Mouse (Mus musculus): ENCODE data around the gene Stap2.

Gene Stap2

GRCm38 (mm10) chr17:56024931-56025330 lies 19.5 kb upstream of the Stap2 start:
- DNase-seq (ENCODE audit: inconsistent ontology term): no peak

GRCm38 (mm10) chr17:56024476-56024875 lies 19.1 kb upstream of the Stap2 start:
- DNase-seq (ENCODE audit: inconsistent ontology term): no peak

DNA sequence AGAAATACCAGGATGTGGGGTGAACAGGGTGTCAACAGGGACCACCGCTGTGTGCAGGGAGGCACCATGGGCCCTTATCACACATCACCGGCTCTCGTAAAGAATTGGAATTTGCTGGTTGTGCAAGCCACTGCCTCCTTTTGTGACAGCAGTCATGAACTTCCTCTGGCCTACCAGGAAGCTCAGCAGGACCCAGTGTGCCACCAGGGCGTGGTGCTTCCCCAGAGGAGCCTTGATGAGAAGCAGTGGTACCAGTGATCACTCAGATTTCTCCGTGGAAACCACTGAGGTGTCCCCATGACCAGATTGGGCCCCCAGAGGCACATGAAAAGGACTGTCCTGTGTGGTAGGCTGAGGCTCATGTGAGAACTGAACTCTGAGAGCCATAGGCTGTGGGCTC lies 18.0 kb upstream of the Stap2 start:
- no peak for DNase-seq (ENCODE audit: inconsistent ontology term)

GRCm38 (mm10) chr17:56022989-56023290 lies 17.6 kb upstream of the Stap2 start:
- DNase-seq (ENCODE audit: inconsistent ontology term): no peak

DNA sequence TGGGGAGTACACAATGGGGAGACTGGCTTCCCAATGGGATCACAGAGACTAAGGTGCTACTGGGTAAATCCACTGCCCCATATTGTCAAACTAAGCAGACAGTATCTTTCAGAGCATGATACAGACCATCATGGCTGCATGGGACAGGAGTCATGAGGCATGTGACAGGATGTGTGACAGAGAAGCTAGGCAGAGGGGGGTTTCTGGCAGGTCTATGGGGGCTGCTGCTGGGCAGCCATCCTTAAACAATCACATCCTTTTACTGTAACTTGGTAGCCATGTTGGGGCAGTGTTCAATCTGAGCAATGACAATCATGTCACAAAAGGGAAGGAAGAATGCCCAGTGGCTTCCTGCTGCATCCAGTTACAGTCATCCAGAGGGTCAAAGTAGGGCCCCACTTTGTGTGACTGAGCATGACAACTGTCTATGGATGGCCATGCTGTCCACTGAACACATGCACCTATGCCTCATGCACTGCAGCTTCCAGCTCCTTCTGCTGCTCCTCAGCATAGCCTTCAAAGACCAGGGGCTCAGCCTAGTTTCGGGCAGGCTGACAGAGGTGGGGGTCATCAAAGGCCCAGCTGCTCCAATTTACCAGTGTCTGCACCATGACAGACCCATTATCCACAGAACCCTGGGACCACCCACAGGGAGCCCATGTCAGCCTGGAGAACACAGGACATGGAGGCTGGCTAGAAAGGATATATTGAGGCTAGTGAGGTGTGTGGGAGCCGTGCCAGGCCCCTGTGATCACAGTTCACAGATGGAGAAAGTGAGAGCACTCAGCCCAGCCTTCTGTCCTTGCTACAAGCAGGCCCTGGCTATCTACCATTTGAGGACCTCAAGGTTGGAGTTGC lies 17.0 kb upstream of the Stap2 start:
- no peak for DNase-seq (ENCODE audit: inconsistent ontology term)

DNA sequence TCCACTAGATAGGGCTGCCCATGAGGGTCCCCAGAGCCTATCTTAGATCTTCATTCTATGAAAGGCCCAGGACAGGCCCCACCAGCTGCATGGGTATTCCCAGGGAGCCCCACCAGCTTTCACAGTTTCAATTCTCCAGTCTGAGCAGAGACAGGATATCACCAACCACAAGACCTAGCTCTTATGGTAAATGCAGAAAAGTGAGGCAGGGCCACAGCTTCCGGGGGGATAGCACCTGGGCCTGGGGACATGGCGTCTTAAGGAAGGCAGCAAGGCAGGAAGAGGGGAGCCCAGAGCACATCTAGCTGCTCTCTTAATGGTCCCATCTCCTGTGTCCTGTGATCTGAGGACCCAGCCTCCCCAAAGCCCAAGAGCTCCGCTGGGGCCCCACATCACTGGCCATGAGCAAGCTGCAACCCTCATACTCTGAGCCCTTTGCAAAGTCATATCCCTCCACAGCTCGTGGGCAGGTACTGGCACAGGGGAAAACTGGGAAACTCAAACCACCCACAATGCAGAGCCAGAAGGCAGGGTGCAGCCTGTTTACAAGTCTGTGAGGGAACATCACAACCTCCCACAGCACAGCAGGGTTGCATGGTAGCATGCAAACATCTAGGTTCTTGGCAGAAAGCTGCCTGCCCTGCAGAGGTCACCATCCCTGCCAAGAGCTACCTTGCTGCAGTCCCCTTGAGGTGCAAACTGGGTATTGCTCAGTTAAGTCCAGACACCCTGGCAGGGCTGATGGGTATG lies 16.0 kb upstream of the Stap2 start:
- no peak for DNase-seq (ENCODE audit: inconsistent ontology term)

DNA sequence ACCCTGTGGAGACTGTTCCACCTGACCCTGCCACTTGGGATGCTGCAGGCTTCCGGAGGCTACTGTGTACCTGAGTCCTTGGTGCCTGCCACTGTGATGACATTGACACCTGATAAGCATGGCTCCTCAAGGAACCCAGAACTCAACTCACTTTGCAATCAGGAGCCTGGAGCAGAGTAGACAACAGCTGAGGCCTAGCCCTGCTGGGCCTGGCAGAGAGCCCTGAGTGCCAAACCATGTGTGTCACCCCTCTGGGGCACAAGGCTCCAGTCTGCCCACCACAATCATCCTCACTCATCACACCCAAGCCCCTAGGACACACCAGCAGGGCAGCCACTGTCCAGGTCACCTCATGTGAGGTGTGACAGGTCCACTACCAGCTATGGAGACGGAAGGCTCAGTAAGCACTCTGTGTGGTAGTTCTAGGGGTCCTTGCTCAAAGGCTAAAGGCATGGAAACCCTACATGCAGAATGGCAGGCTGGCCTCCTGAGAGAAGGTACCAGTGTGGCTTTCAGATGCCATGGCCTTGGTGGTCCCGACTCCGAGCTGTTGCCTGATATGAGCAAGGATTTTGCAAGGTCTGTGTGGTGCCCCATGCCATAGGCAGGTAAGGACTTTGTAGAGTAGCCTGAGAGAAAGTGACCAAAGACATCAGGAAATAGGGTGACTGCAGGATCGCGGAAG lies 15.2 kb upstream of the Stap2 start:
- no peak for DNase-seq (ENCODE audit: inconsistent ontology term)

- DNase-seq (ENCODE audit: inconsistent ontology term): no peak
These were observed 13.2 kb upstream of the Stap2 start for GRCm38 (mm10) chr17:56018347-56019131.

- DNase-seq (ENCODE audit: inconsistent ontology term): no peak
These were observed 12.5 kb upstream of the Stap2 start for GRCm38 (mm10) chr17:56017848-56018247.

- DNase-seq (ENCODE audit: inconsistent ontology term): no peak
These were observed 11.7 kb upstream of the Stap2 start for GRCm38 (mm10) chr17:56016793-56017785.

GRCm38 (mm10) chr17:56016382-56016781 lies 11.0 kb upstream of the Stap2 start:
- no peak for DNase-seq (ENCODE audit: inconsistent ontology term)

DNA sequence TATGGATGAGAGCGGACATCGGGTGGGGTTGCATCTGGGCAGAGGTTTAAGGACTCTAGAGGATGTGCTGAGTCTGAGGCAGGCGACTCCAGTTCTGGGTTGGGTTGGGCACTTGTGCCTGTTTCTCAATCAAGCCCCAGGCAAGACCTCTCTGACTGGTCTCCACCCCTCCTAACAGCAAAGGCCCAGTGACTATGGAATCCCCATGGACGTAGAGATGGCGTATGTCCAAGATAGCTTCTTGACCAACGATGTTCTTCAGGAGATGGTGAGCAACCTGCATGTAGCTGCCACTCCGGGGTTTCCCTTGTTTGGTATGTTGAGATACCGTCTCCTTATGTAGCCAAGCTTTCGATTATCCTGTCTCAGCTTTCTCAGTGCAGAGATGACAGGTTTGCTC lies 9.9 kb upstream of the Stap2 start:
- no peak for DNase-seq (ENCODE audit: inconsistent ontology term)

DNA sequence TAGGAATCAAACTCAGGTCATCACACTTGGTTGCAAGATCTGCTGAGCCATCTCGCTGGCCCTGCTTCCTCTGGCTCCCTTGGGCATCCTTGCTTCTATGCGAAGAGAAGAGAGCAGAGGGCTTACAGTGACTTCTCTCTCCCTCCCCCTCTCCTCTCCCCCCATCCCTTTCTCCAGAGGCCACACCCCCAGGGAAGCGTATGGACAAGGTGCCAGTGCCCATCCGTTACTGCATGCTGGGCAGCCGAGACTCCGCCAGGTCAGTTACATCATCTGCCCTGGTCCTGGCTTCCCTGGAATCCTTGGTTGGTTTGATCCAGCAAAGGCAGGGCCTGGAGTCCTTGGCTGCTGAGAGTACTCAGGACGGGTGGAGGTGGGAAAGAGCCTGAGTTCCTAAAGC lies 6.1 kb upstream of the Stap2 start:
- no peak for DNase-seq (ENCODE audit: inconsistent ontology term)

GRCm38 (mm10) chr17:56010681-56011080 lies 5.3 kb upstream of the Stap2 start:
- peak; percentile 60 for DNase-seq (ENCODE audit: inconsistent ontology term)

GRCm38 (mm10) chr17:56010255-56010654 lies 4.9 kb upstream of the Stap2 start:
- no peak for DNase-seq (ENCODE audit: inconsistent ontology term)

DNA sequence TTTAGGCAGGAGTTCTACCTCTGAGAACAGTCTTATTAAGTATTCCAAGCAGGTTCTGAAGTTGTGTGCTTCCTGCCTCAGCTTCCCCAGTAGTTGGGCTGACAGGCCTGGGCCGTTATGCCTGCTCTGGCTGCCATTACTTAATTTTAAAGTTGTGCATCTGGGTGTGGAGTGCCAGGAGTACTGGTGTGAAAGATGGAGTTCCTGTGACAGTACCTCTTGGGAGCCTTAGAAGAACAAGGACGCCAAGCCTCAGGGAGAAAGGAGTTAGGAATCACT lies 4.5 kb upstream of the Stap2 start:
- no peak for DNase-seq (ENCODE audit: inconsistent ontology term)

DNA sequence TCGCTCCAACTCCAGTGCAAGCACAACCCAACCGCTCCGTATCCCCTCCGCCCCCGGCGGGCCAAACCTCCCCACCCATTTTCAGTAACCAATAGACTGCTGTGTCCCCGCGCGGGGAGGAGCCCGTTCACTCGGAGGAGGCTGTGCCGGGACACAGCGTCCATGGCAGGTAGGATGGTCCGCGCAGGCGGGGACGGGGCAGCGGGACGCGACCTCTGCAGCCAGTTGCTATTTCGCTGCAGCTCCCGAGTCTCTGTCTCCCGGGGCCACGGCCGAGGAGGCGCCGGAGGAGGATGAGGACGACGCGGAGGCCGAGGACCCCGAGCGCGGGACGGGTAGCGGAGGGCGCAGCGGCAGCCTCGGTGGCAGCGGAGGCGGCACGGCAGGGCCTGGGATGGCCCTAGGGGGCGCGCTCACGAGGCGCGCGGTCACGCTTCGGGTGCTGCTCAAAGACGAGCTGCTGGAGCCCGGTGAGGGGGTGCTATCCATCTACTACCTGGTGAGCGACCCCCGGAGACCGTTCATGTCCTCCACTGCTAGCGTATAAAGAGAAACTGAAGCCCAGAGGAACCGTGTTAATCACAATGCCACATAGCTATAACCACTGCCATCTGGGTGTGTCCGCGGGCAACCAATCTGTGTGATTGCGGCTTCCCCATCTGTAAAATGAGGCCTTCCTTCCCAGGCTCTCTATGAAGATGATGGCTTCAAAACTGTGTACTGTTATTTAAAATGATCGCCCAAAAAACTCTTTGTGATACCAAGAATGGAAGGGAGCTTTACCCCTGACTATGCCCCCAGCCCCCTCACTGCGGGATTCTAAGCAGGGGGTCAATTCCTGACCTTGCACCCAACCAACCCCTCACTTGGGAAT lies 3.9 kb upstream of the Stap2 start:
- peak; percentile 97 for DNase-seq (ENCODE audit: inconsistent ontology term)

DNA sequence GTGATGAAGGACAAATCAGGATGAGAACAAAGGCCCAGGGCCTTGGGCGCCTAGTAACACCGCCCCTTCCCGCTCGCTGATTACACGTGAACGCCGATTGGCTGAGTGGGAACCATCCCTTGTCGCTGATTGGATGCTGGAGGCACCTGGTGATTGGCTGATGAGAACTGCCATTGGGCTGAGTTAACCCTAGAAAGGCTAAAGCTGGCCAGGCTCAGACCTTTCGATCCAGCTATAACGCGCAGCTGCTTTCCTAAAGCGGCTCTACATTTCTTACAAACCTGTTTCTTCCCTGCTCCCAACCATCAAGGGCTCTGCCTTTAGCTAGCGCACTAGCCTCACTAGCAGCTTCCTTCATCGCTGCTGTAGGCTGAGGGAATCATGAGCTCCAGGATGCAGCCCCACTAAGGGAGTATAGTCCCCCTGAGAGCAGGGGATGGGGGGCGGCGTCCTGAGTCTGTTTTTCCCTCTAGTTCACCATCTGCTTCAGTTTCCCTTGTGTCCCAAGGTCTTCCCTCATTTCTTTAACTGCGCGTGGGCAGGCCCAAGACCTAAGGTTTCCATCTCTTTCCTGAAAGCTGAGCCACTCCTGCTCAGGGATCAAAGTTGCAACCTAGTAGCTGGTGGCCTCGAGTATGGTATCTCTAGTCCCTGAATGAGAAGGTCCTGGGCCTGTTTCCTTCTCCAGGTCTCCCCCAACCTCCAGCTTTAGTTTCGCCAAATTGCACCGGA lies 3.1 kb upstream of the Stap2 start:
- peak; percentile 94 for DNase-seq (ENCODE audit: inconsistent ontology term)

Data from Muller cell, postnatal 12 days (primary cell).